Mouse (Mus musculus) 416B (cell line): ENCODE data around the gene 1700092M07Rik.
A peak's percentile ranks its signal among the peaks of the same experiment; 100 is the strongest.

ENCODE experiments used
- DNase-seq: peaks from one replicate; pipeline ENCODE4 v3.0.0; 2011; ENCODE audit warnings: low read depth

1700092M07Rik gene

DNA sequence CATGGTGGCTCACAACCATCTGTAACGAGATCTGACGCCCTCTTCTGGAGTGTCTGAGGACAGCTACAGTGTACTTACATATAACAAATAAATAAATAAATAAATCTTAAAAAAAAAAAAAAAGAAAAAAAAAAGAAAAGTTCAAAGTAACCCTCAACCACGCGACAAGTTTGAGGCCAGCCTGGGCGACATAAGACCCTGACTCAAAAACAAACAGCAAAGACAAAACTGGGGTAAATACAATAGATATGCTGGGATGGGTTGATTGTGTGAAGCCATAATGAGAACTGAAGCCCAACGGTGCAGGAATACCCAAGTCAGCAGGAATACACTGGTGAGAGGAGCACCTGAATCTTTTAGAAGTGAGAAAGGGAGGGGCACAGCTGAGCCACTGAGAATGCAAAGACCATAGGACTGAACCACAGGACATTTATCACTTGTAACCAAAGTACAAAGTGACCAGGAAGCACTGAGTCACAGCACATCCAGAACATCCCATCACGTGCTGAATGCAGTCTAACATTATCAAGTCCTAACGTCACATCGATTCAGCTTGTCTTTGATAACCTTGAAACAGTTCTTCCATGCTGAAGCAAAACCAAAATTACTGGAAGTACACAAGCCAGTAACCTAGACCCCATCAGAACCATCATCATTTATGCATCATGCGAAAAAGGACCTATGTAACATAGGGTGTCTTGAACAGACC lies 23.6 kb upstream of the 1700092M07Rik start:
- DNase-seq, result peak; percentile 87

DNA sequence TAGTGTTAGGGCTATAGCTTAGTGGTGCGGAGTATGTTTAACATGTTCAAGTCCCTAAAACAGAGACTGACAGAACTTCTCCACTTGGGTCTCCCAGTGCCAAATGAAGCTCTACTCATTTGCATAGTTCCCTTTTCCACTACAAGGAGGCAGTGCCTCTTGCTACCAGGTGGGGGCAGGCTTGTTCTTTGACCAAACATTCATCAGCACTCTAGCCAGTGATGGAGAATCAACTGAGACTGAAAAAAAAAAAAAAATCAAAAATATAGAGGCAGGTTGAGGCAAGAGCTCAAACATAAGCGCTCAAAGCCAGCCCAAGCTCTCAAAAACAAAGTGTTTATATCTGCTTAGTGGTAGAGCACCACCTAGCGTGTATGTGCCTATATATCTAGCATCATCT lies 22.2 kb upstream of the 1700092M07Rik start:
- peak; percentile 90 for DNase-seq

GRCm38 (mm10) chr19:8719037-8719436 lies 21.5 kb upstream of the 1700092M07Rik start:
- DNase-seq, result peak; percentile 64

DNA sequence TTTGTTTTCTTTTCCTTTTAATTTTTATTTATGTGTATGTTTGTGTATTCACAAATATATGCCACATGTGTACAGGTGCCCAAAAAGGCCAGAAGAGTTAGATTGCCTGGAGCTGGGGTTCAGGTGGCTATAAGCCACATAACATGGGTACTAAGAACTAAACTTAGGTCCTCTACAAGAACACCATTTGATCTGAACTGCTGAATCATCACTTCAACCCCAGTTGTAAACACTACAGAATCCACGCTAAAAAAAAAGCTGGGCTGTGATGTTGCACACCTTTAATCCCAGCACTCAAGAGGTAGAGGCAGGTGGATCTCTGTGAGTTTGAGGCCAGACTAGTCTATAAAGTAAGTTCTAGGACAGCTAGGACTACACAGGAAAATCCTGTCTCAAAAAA lies 19.1 kb upstream of the 1700092M07Rik start:
- peak; percentile 21 for DNase-seq

- DNase-seq, result peak; percentile 52
Observed at GRCm38 (mm10) chr19:8722021-8722420, 18.5 kb upstream of the 1700092M07Rik start.

GRCm38 (mm10) chr19:8722559-8722906 lies 18.0 kb upstream of the 1700092M07Rik start:
- no peak for DNase-seq

GRCm38 (mm10) chr19:8722907-8723573 lies 17.5 kb upstream of the 1700092M07Rik start, which contains the start of gene Slc3a2:
Slc3a2 (minus strand) TSS chr19:8723369.
- peak; percentile 99 for DNase-seq

DNA sequence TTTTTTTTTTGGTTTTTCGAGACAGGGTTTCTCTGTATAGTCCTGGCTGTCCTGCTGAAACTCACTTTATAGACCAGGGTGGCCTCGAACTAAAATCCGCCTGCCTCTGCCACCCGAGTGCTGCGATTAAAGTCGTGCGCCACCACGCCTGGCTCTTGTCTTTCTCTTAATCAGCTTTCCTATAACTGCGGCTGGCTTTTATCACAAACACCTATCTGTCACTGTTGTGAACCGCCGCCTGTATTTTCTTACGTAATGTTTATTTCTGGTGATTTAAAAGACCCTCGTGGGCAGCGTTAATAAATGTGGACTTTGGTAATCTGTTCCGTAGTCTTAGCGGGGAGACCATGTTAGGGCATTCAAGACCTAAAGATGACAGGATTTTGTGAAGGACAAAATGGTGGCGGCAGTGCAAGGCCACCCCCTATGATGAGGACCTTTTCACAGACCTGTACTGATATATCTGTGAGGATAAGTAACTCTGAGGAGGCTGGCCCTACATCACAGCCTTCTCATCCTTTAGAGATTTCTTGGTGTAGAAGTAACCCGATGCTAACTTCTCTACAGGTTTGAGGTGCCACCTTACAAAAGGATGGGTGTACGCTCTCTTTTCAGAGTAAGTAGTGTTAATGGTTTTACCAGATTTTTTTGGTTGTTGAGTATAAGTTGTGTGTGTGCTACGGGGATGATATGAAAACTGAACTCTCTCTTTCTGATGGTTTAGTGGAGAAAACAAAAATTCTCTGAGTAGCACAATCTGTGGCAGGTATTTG lies 16.8 kb upstream of the 1700092M07Rik start:
- peak; percentile 71 for DNase-seq

GRCm38 (mm10) chr19:8724392-8724791 lies 16.1 kb upstream of the 1700092M07Rik start:
- DNase-seq, result peak; percentile 40

- DNase-seq, result no peak
Observed at GRCm38 (mm10) chr19:8725081-8725613, 15.4 kb upstream of the 1700092M07Rik start.

DNA sequence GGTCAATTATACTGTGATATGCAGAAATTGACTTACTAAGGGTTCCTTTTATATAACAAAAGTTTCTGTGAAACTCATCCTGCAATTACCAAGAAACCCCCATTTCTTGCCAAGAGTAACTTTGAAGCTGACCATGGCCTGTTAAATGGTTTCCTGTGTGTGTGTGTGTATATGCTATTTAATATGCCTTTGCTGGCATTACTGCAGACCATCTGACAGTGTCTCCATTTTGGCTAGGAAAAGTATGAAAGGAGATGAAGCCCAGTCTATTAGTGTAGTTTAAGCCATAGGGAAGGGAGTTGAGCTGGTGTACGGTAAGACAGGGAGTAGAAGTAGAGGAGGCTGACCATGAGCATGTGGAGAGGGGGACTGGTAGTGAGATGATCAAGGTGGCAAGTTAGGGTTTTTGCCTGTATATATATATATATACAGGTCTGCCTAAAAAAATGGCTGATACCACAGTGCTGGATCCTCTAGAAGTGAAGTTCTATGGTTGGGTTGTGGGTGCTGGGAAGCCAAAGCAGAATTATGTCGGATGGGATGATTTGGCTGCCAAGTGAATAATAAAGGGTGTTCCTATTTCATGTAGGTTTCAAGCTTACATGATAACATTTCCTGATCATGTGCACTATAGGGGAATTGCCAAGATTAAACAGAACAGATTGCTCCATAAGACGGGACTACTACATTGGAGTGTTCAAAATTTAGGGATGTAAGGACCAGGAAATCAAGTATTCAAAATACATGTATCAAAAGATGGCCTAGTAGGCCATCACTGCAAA lies 13.7 kb upstream of the 1700092M07Rik start:
- DNase-seq, result peak; percentile 44

- DNase-seq, result peak; percentile 66
Observed at GRCm38 (mm10) chr19:8727495-8728114, 12.9 kb upstream of the 1700092M07Rik start.

GRCm38 (mm10) chr19:8728335-8729099 lies 12.0 kb upstream of the 1700092M07Rik start:
- peak; percentile 61 for DNase-seq

DNA sequence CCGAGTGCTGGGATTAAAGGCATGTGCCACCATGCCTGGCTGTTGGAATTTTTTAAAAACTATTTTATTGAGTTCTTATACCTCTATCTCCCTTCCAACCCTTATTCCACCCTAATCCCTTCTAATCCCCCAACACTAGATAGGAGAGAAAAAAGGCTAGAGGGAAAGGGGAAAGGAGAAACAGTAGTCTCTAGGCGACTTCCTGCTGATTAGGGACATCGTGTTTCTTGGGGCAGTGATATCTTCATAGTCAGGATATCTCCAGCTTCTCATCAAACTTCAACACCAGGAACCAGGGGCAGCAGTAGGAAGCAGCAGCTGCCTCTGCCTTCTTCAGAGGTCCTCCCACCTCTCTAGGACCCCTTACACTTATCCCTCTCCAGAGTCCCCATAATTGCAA lies 6.2 kb upstream of the 1700092M07Rik start:
- no peak for DNase-seq

DNA sequence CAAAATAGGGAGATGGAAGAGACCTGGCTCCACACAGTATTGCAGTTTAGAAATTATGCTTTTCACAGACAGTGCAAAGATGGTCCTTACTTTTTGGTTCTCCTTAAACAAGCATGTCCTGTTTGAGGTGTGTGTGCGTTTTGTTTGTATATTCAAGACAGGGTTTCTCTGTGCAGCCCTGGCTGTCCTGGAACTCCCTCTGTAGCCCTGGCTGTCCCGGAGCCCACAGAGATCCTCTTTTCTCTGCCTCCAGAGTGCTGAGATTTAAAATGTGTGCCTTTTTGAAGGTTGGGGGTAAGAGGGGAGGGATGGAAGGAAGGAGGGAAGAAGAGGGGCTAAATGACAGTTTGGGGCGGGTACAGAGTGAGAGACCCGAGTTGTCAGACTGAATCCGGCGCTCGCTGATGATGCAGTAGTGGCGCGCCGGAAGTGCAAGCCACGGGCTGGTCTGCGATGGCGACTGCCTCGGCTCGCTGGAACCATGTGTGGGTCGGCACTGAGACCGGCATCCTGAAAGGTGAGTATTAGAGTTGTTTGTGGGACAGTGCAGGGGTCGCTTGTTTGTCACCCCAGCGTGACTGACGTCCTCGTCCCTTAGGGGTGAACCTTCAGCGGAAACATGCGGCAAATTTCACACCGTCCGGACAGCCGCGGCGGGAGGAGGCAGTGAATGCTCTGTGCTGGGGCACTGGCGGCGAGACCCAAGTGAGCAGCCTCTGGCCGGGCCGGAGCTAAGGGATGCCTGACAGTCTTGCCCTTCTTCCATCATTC lies 4.9 kb upstream of the 1700092M07Rik start, which contains the start of gene Wdr74:
TSS of gene Wdr74 (plus strand) at position 439 of the 771 bp plus-strand sequence.
- DNase-seq, result peak; percentile 92

DNA sequence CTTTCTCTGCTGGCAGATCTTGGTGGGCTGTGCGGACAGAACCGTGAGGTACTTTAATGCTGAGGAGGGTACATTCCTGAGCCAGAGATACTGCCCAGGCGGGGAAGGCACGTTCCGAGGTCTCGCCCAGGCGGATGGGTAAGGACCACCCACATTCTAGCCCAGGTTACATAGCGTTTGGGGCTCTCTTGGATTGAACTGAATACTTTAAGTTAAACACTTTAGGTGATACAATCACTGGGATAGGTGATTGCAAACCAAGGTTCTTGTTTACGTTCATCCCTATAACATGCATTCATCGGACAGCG lies 4.4 kb upstream of the 1700092M07Rik start:
- no peak for DNase-seq

GRCm38 (mm10) chr19:8738911-8739310 lies 1.6 kb upstream of the 1700092M07Rik start:
- no peak for DNase-seq

- no peak for DNase-seq
Observed at GRCm38 (mm10) chr19:8739646-8740045, 872 bp upstream of the 1700092M07Rik start.

GRCm38 (mm10) chr19:8741243-8741869 lies 838 bp downstream of the 1700092M07Rik start, which contains the start of gene Stx5a:
Stx5a (plus strand) TSS chr19:8741413.
- DNase-seq, result peak; percentile 100
